Mouse (Mus musculus) bone marrow, adult 2 months (tissue): Measurements from ENCODE around the gene Lat2.

Experiments used
- CTCF ChIP-seq: fragments of 200-500 bp; IDR thresholded peaks from 2 replicates; pipeline ENCODE4 v1.5.1; 2011; ENCODE audit warnings: low read length, control low read depth; ENCODE audit not compliant: control insufficient read depth, insufficient read depth
- POLR2A ChIP-seq: fragments of 200-500 bp; IDR thresholded peaks from 2 replicates; pipeline ENCODE4 v1.6.1; 2011; ENCODE audit warnings: low read depth, mild to moderate bottlenecking, control low read depth, low read length, borderline replicate concordance; ENCODE audit not compliant: control insufficient read depth

DNA sequence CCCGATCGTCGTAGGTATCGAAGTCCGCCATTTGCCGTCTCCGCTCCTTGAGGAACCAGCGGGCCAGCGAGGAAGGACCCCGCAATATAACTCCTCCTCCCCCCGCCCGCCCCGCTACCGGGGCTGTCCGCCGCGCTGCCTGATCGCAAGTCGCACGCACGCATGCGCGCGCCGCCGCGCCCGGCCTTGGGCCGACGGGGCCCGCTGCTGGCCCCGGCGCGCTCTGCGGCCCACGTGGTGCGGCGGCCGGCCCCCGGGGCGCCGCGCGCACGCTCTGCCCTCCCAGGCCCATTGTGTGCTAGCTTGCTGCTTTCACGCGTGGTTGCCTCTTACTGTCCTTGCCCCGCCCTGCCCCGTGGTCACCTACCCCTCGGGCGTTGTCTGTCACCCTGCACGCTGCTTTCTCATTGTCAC, 24.5 kb upstream of the Lat2 start, which contains the start of gene Eif4h:
- TF ChIP-seq POLR2A (peak; percentile 93), CTCF (peak; percentile 12; the same call in 1 of the 2 replicates)
